Mouse (Mus musculus) neural tube, embryonic 11.5 days (tissue): ENCODE data around the gene Ryr1. TPM values are rescaled to one million over a fixed set of nuclear protein-coding genes. Genes with fewer than 3 reads are reported as not detected.

ENCODE experiments used
- ATAC-seq: fragments of 200-750 bp; cut with Nextera tagmentation; 2 replicates; pipeline ENCODE4 v1.8.0; 2017; ENCODE audit warnings: moderate number of reproducible peaks, mild to moderate bottlenecking, moderate TSS enrichment, moderate library complexity; ENCODE audit not compliant: insufficient read depth, low FRiP score, low TSS enrichment
- DNase-seq: peaks from one replicate; pipeline ENCODE4 v3.0.0-alpha.2; 2015; ENCODE audit warnings: low spot score
- H3K27ac ChIP-seq: fragments of 300-500 bp; sonication (generic); 2 replicates; pipeline ENCODE4 v1.5.1; 2014; ENCODE audit warnings: low read depth, mild to moderate bottlenecking, low read length
- H3K27me3 ChIP-seq: fragments of 300-500 bp; sonication (generic); 2 replicates; pipeline ENCODE4 v1.6.1; 2014; ENCODE audit warnings: mild to moderate bottlenecking, low read length, mixed read lengths; ENCODE audit not compliant: control insufficient read depth, insufficient read depth
- H3K36me3 ChIP-seq: fragments of 300-500 bp; sonication (generic); 2 replicates; pipeline ENCODE4 v1.6.1; 2014; ENCODE audit warnings: mild to moderate bottlenecking, low read length, moderate library complexity, mixed read lengths; ENCODE audit not compliant: control insufficient read depth, insufficient read depth
- H3K4me1 ChIP-seq: fragments of 300-500 bp; sonication (generic); 2 replicates; pipeline ENCODE4 v1.6.1; 2014; ENCODE audit warnings: low read length, mixed read lengths; ENCODE audit not compliant: control insufficient read depth, insufficient read depth
- H3K4me2 ChIP-seq: fragments of 300-500 bp; sonication (generic); 2 replicates; pipeline ENCODE4 v1.6.1; 2014; ENCODE audit warnings: low read depth, mild to moderate bottlenecking, moderate library complexity
- H3K4me3 ChIP-seq: fragments of 300-500 bp; sonication (generic); 2 replicates; pipeline ENCODE4 v1.5.1; 2014; ENCODE audit warnings: low read depth, low read length
- H3K9ac ChIP-seq: fragments of 300-500 bp; sonication (generic); 2 replicates; pipeline ENCODE4 v1.6.1; 2014; ENCODE audit warnings: mild to moderate bottlenecking, low read length
- H3K9me3 ChIP-seq: fragments of 300-500 bp; sonication (generic); 2 replicates; pipeline ENCODE4 v1.6.1; 2016; ENCODE audit warnings: low read length; ENCODE audit not compliant: control insufficient read depth
- WGBS: fragments of 180-500 bp; shearing (Covaris S2); extraction: QIAGEN DNeasy Blood & Tissue Kit; methylation state at CpG from one replicate; pipeline ENCODE4 v1.1.7; 2014; 5-methylcytosine and 5-hydroxymethylcytosine counted together
- polyA plus RNA-seq: library from polyadenylated mRNA; unstranded; fragments of >200 nt; fragmentation: Nextera tagmentation; extraction: Ambion mirVana; gene quantifications from 2 replicates; pipeline ENCODE4 v1.2.1, GENCODE M21; 2014

Gene Ryr1
- polyA plus RNA-seq, 1 experiment from 2014 or later: 2.0 TPM

- Histone ChIP-seq H3K4me3 (0 out of 2 replicates have a peak overlapping the region, but pooled peaks have one; percentile 8), H3K27me3 (no peaks in the 10 kb centered on the region), H3K9ac (peak overlapping the region; percentile 41), H3K9me3 (no peaks in the 10 kb centered on the region), H3K27ac (no peak overlapping the region), H3K36me3 (no peaks in the 10 kb centered on the region), H3K4me1 (0 out of 2 replicates have a peak, but pooled peaks cover 5% of the 10 kb centered on the region), H3K4me2 (peak overlapping the region; percentile 35)
- DNase-seq: peak; percentile 53
- 29% methylated on average over 38 of the region's 38 CpGs for WGBS
- ATAC-seq: no peak
Observed at GRCm38 (mm10) chr7:29108992-29109955, 15.7 kb downstream of the Ryr1 start.

- no peaks in the 10 kb centered on the region for H3K27me3 ChIP-seq
- no peak overlapping the region for H3K27ac ChIP-seq
- H3K4me1 ChIP-seq: no peaks in the 10 kb centered on the region
- no peak overlapping the region for H3K9ac ChIP-seq
- H3K9me3 ChIP-seq: no peaks in the 10 kb centered on the region
- DNase-seq (no peak), ATAC-seq (no peak)
- no peak overlapping the region for H3K4me2 ChIP-seq
- no peak overlapping the region for H3K4me3 ChIP-seq
- H3K36me3 ChIP-seq: no peaks in the 10 kb centered on the region
- WGBS: 89% methylated on average over 12 of the region's 12 CpGs
Observed at GRCm38 (mm10) chr7:29101286-29102017, 23.5 kb downstream of the Ryr1 start.

- DNase-seq (no peak), ATAC-seq (no peak)
- Histone ChIP-seq H3K4me1 (no peaks in the 10 kb centered on the region), H3K9ac (no peak overlapping the region), H3K36me3 (no peaks in the 10 kb centered on the region), H3K27ac (no peak overlapping the region), H3K27me3 (no peaks in the 10 kb centered on the region), H3K4me3 (no peak overlapping the region), H3K4me2 (no peak overlapping the region), H3K9me3 (no peaks in the 10 kb centered on the region)
- 88% methylated on average over 16 of the region's 16 CpGs for WGBS
Observed at GRCm38 (mm10) chr7:29097131-29097530, 27.8 kb downstream of the Ryr1 start.

- 80% methylated on average over 6 of the region's 6 CpGs for WGBS
- DNase-seq (no peak), ATAC-seq (no peak)
- no peak overlapping the region for H3K9ac ChIP-seq
- H3K27me3 ChIP-seq: no peaks in the 10 kb centered on the region
- no peaks in the 10 kb centered on the region for H3K4me1 ChIP-seq
- no peaks in the 10 kb centered on the region; the same call in 1 of the 2 replicates for H3K36me3 ChIP-seq
- no peaks in the 10 kb centered on the region for H3K9me3 ChIP-seq
- no peak overlapping the region for H3K4me3 ChIP-seq
- H3K27ac ChIP-seq: no peak overlapping the region
- no peak overlapping the region for H3K4me2 ChIP-seq
Observed at GRCm38 (mm10) chr7:29088817-29089216, 36.2 kb downstream of the Ryr1 start.

- no peak for DNase-seq
- H3K4me3 ChIP-seq: no peak overlapping the region
- H3K9ac ChIP-seq: no peak overlapping the region
- no peak overlapping the region for H3K27ac ChIP-seq
- H3K9me3 ChIP-seq: no peaks in the 10 kb centered on the region
- 89% methylated on average over 10 of the region's 10 CpGs for WGBS
- no peaks in the 10 kb centered on the region for H3K27me3 ChIP-seq
- ATAC-seq: no peak
- no peaks in the 10 kb centered on the region for H3K4me1 ChIP-seq
- H3K36me3 ChIP-seq: no peaks in the 10 kb centered on the region; the same call in 1 of the 2 replicates
- H3K4me2 ChIP-seq: no peak overlapping the region
Observed at GRCm38 (mm10) chr7:29086902-29087301, 38.1 kb downstream of the Ryr1 start.

GRCm38 (mm10) chr7:29085981-29086380 lies 39.0 kb downstream of the Ryr1 start:
- H3K4me1 ChIP-seq: no peaks in the 10 kb centered on the region
- no peak overlapping the region for H3K9ac ChIP-seq
- H3K36me3 ChIP-seq: no peaks in the 10 kb centered on the region; the same call in 1 of the 2 replicates
- no peak overlapping the region for H3K4me2 ChIP-seq
- H3K27me3 ChIP-seq: no peaks in the 10 kb centered on the region
- H3K27ac ChIP-seq: no peak overlapping the region
- no peak for DNase-seq
- no peak for ATAC-seq
- 90% methylated on average over 30 of the region's 30 CpGs for WGBS
- no peak overlapping the region for H3K4me3 ChIP-seq
- no peaks in the 10 kb centered on the region for H3K9me3 ChIP-seq

- Histone ChIP-seq H3K9me3 (no peaks in the 10 kb centered on the region), H3K27me3 (no peaks in the 10 kb centered on the region), H3K4me2 (no peak overlapping the region), H3K4me3 (no peak overlapping the region), H3K4me1 (no peaks in the 10 kb centered on the region), H3K9ac (no peak overlapping the region), H3K27ac (no peak overlapping the region), H3K36me3 (no peaks in the 10 kb centered on the region)
- DNase-seq: no peak
- no peak for ATAC-seq
- WGBS: 85% methylated on average over 3 of the region's 3 CpGs
Observed at GRCm38 (mm10) chr7:29084411-29084810, 40.6 kb downstream of the Ryr1 start.

GRCm38 (mm10) chr7:29079419-29079950 lies 45.5 kb downstream of the Ryr1 start:
- no peak for ATAC-seq
- no peak overlapping the region for H3K27ac ChIP-seq
- H3K36me3 ChIP-seq: no peaks in the 10 kb centered on the region
- no peaks in the 10 kb centered on the region for H3K4me1 ChIP-seq
- H3K9ac ChIP-seq: no peak overlapping the region
- no peaks in the 10 kb centered on the region for H3K27me3 ChIP-seq
- 76% methylated on average over 12 of the region's 12 CpGs for WGBS
- no peak overlapping the region for H3K4me2 ChIP-seq
- H3K9me3 ChIP-seq: no peaks in the 10 kb centered on the region
- H3K4me3 ChIP-seq: no peak overlapping the region
- no peak for DNase-seq
